Mouse (Mus musculus) forebrain, embryonic 15.5 days (tissue): ENCODE measurements at regions not wholly inside any gene's neighbourhood (a gene's known extent, or its start where the extent isn't known, plus 50 kb on each side); places are given as distances from the start of the nearest gene placed in this dataset.
A peak's percentile ranks its signal among the peaks of the same experiment; 100 is the strongest.

ENCODE experiments used
- ATAC-seq: fragments of 200-750 bp; cut with Nextera tagmentation; replicated peaks from 2 replicates; pipeline ENCODE4 v1.8.0; 2017; ENCODE audit warnings: mild to moderate bottlenecking, moderate TSS enrichment, moderate library complexity
- H3K27ac ChIP-seq: fragments of 300-500 bp; sonication (generic); replicated peaks from 2 replicates; pipeline ENCODE4 v1.5.1; 2015; ENCODE audit warnings: mild to moderate bottlenecking, inconsistent platforms
- H3K27me3 ChIP-seq: fragments of 300-500 bp; sonication (generic); 2 replicates; pipeline ENCODE4 v1.6.1; 2015; ENCODE audit warnings: inconsistent platforms
- H3K36me3 ChIP-seq: fragments of 300-500 bp; sonication (generic); 2 replicates; pipeline ENCODE4 v1.6.1; 2015; ENCODE audit warnings: mild to moderate bottlenecking, inconsistent platforms
- H3K4me1 ChIP-seq: fragments of 300-500 bp; sonication (generic); 2 replicates; pipeline ENCODE4 v1.6.1; 2015; ENCODE audit warnings: inconsistent platforms
- H3K4me2 ChIP-seq: fragments of 300-500 bp; sonication (generic); replicated peaks from 2 replicates; pipeline ENCODE4 v1.6.1; 2015; ENCODE audit warnings: mild to moderate bottlenecking, inconsistent platforms
- H3K4me3 ChIP-seq: fragments of 300-500 bp; sonication (generic); 2 replicates; pipeline ENCODE4 v1.5.1; 2015; ENCODE audit warnings: mild to moderate bottlenecking, inconsistent platforms
- H3K9ac ChIP-seq: fragments of 300-500 bp; sonication (generic); replicated peaks from 2 replicates; pipeline ENCODE4 v1.6.1; 2015; ENCODE audit warnings: mild to moderate bottlenecking, inconsistent platforms
- H3K9me3 ChIP-seq: fragments of 300-500 bp; sonication (generic); 2 replicates; pipeline ENCODE4 v1.6.1; 2016; ENCODE audit warnings: inconsistent platforms
- WGBS: fragments of 180-500 bp; shearing (Covaris S2); methylation state at CpG from one replicate; pipeline ENCODE4 v1.1.7; 2015; ENCODE audit warnings: mixed read lengths; 5-methylcytosine and 5-hydroxymethylcytosine counted together

DNA sequence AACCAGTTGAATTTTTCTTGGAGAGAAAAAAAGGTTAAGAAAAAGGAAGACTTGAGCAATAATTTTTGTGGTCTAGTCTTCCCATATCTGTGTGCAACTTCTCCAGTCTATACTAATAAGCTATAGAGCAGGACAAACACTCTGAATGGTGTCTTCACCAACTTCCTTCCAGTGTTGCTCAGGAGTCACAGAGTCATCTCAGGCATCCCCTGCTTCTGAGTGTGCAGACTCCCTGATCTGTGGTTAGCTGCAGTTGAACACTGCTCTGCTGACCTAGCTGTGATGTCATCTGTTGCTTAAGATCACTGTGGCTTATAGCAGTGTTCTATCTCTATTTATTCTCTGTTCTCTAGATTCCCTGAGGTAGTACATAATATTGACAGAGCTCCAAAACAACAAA is 357.9 kb upstream of the Btbd3 start:
- no peak for ATAC-seq
- Histone ChIP-seq H3K4me3 (no peak overlapping the region), H3K27me3 (no peaks in the 10 kb centered on the region), H3K36me3 (no peaks in the 10 kb centered on the region), H3K4me1 (no peaks in the 10 kb centered on the region), H3K27ac (no peak overlapping the region), H3K9me3 (no peaks in the 10 kb centered on the region), H3K9ac (no peak overlapping the region), H3K4me2 (no peak overlapping the region)

DNA sequence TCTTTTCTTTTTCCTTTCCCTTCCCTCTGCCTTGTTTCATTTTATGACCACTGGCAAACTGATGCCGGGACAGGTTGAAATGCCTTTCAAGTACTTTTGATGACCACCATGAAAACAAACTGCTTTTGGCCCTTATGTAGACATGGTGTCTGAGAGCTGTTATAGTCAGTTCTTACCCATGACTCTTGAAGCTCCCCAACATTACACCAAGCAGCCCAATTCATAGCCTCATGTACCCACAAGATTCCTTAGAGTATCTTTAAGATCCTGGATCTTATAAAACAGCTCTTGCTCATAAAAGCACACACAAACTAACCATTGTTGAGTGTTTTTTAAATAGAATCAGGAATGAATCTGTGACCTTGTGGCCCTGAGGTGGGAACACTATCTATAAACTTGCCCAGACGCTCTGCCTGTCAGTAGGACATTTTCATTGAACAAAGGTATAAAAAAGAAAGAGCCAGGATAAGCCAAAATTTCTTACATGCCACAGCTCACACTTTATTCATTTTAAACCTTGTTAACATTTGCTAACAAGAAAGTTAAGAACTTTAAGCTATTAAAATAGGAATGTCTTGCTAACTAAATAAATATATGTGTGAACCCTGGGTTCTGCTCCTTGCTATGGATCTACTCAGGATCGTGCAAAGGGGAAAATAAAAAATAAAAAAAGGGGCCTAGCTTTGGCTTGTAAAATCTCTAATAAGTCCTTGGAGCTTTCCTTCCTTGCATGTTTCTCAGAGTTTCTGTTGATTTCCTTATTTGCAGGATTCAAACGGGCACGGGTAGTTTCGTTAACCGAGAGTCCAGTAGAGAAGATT is 375.9 kb upstream of the Btbd3 start:
- H3K27ac ChIP-seq: no peak overlapping the region
- ATAC-seq: no peak

DNA sequence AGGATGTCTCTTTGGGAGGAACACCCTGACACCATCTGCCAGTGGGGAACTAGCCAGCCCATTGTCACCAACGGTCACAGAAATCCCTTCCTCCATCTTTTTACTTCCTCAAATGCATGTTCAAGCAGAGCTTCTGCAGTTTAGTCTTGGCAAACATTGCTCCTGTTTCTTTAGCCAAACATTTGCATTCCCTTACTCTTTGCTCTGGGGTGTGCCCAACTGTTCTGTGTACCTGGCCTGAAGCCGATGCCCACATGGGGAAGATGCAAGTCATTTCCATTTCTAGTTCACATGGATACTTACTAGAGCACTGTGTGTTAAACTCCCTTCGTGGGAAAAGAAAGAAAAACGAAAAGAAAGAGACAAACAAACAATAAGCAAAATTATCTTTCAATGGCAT is 386.7 kb upstream of the Btbd3 start:
- Histone ChIP-seq H3K4me1 (no peaks in the 10 kb centered on the region), H3K27me3 (no peaks in the 10 kb centered on the region), H3K36me3 (no peaks in the 10 kb centered on the region), H3K9me3 (no peaks in the 10 kb centered on the region), H3K9ac (no peak overlapping the region), H3K4me2 (no peak overlapping the region), H3K4me3 (no peak overlapping the region), H3K27ac (no peak overlapping the region)
- ATAC-seq: no peak
- WGBS: 75% methylated on average over 4 of the region's 4 CpGs

More for the DNA sequence above, 375.9 kb upstream of the Btbd3 start:
- Histone ChIP-seq H3K36me3 (no peaks in the 10 kb centered on the region), H3K4me3 (no peak overlapping the region), H3K4me2 (no peak overlapping the region), H3K27me3 (no peaks in the 10 kb centered on the region), H3K4me1 (no peaks in the 10 kb centered on the region), H3K9me3 (no peaks in the 10 kb centered on the region), H3K9ac (no peak overlapping the region)
- 90% methylated on average over 7 of the region's 7 CpGs for WGBS

DNA sequence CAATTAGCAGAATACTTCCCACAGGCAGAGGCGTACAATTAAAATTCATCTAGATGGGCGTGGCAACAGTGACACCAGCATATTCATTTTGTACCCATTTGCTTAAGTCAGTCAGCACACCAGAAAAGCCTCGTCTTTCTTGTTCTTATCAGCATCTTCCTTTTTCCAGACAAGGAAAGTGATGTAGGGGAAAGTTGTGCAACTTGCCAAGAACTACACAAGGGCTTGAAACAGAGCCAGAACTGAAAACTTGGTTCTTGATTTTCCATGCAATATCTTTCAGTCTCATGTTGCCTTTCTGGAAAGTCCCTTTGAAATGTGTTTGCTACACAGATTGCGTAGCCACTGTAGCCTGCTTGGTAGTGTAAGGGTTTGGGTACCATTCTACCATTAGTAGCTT is 401.9 kb upstream of the Btbd3 start:
- no peaks in the 10 kb centered on the region for H3K27me3 ChIP-seq
- H3K27ac ChIP-seq: no peak overlapping the region
- H3K4me2 ChIP-seq: no peak overlapping the region
- no peaks in the 10 kb centered on the region for H3K9me3 ChIP-seq
- H3K36me3 ChIP-seq: no peaks in the 10 kb centered on the region
- no peak for ATAC-seq
- WGBS: 77% methylated on average over 4 of the region's 4 CpGs
- H3K4me3 ChIP-seq: no peak overlapping the region
- no peaks in the 10 kb centered on the region for H3K4me1 ChIP-seq
- H3K9ac ChIP-seq: no peak overlapping the region

DNA sequence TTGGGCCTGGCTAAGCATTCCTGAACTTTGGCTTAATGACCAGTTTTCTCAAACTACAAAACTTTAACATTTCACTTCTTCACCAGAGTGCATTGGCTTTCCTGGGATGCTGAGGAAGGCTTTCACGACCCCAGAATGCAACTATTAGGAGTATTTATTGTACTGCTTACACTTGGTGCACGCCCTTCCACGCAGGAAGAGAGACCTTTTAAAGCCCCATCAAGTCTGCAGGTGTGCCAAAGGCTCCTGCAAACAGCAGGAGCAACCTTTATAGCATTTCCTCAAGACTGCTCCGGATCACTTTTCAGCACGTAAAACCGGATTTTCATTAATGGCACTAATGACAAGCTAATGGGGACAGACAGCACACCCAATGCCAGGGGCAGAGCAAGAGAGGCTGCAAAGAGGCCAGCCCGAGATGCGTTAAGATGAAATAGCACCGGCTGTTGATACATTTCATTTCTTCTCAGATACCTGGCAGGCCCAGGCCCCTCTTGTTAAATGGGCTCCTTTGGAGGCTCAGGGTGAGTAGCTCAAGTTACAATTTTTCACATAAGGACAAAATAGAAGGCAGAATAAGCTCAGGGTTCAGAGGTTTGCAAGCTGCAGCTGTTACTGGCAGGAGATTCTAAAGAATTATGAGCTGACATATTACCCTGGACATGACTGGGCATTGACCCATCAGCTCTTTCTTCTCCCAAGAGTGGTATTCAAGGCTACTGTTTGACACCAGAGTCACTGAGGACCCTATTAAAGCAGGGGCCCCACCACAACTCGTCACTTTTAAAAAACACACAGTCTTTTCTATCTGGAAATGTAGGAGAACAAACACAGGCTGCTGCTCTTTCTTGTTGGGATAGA is 402.7 kb upstream of the Btbd3 start:
- H3K27me3 ChIP-seq: no peaks in the 10 kb centered on the region
- no peak overlapping the region for H3K27ac ChIP-seq
- H3K9ac ChIP-seq: no peak overlapping the region
- H3K36me3 ChIP-seq: no peaks in the 10 kb centered on the region
- no peaks in the 10 kb centered on the region for H3K4me1 ChIP-seq
- no peak overlapping the region for H3K4me3 ChIP-seq
- H3K9me3 ChIP-seq: no peaks in the 10 kb centered on the region
- 79% methylated on average over 10 of the region's 10 CpGs for WGBS
- no peak for ATAC-seq
- no peak overlapping the region for H3K4me2 ChIP-seq

DNA sequence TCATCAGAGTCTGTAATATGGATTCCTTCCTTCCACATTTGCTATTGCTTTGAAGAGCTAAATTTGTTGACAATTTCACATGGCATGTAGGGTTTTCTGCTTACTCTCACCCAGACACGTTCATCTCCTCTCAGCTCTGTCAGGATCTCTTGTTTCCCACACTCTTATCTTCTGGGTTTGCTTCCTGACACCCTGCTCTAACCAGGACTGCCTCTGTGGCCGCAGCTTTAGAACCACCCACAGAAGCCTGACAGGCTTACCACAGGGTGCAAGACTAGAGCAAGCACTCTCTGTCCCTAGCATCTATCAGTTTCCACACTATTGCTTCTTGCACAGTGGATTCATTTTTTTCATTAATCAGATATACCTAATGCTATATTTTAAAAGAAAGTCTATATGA is 408.5 kb upstream of the Btbd3 start:
- Histone ChIP-seq H3K9ac (no peak overlapping the region), H3K4me3 (no peak overlapping the region), H3K4me1 (no peaks in the 10 kb centered on the region), H3K27me3 (no peaks in the 10 kb centered on the region), H3K36me3 (no peaks in the 10 kb centered on the region), H3K27ac (no peak overlapping the region), H3K4me2 (no peak overlapping the region), H3K9me3 (no peaks in the 10 kb centered on the region)
- 73% methylated on average over 2 of the region's 2 CpGs for WGBS
- no peak for ATAC-seq

DNA sequence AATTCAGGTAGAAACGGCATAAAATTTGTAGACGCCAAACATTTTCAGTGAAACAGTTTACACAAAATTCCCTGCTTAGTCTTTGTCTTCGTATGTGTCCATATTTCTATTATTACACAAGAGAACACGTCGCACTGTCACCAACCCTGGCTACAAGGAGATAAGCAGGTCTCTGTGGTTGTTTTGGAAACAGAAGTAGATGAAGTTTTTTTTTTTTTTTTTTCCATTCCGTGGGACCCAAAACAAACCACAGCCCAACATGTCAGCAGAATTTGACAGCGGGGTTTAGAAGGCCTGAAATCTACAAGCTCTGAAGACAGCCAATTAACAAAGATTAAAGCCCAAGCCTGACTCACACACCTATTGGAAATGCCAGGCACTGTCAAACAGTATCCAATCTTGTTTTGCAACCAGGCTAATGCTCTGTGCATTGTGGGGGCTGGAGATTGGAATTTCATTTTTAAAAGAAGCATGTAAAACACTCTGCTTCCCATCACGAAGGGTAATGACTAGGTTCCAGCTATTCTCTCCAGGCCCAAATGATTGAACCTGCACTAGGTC is 428.5 kb upstream of the Btbd3 start:
- no peak for ATAC-seq
- H3K4me3 ChIP-seq: no peak overlapping the region

DNA sequence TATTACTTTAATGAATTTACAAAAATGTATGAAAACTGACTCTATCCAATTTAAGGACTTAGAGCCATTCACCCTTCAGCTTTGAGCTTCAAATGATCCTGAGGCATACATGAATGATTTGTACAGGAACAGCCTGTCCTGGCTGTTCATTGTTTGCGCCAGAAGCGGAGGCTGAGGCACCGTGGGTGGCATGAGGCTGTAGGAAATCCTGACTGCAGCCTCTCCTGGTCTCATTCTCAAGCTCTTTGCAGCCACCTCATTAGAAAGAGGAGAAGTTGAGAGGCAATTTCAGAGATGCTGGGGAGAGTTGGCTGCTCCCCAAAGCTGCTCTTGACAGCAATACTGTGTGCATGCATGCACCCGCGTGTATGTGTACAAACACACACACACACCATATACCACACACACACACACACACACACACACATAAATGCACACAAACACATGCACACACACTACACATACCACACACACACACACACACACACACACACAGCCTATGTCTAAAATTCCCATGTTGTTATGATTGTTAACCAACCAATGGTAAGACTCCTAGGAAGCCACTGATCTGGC is 434.9 kb upstream of the Btbd3 start:
- H3K36me3 ChIP-seq: no peaks in the 10 kb centered on the region
- no peaks in the 10 kb centered on the region for H3K4me1 ChIP-seq
- no peak overlapping the region for H3K4me2 ChIP-seq
- peak; percentile 55; the same call in 1 of the 2 replicates for ATAC-seq
- H3K9me3 ChIP-seq: no peaks in the 10 kb centered on the region
- 11% methylated on average over 5 of the region's 5 CpGs for WGBS
- no peaks in the 10 kb centered on the region for H3K27me3 ChIP-seq
- H3K4me3 ChIP-seq: no peak overlapping the region
- no peak overlapping the region for H3K27ac ChIP-seq
- H3K9ac ChIP-seq: no peak overlapping the region

More for the DNA sequence above, 428.5 kb upstream of the Btbd3 start:
- Histone ChIP-seq H3K4me2 (no peak overlapping the region), H3K27ac (no peak overlapping the region), H3K27me3 (no peaks in the 10 kb centered on the region), H3K36me3 (no peaks in the 10 kb centered on the region), H3K9ac (no peak overlapping the region), H3K4me1 (no peaks in the 10 kb centered on the region), H3K9me3 (no peaks in the 10 kb centered on the region)
- WGBS: 55% methylated on average over 8 of the region's 8 CpGs

DNA sequence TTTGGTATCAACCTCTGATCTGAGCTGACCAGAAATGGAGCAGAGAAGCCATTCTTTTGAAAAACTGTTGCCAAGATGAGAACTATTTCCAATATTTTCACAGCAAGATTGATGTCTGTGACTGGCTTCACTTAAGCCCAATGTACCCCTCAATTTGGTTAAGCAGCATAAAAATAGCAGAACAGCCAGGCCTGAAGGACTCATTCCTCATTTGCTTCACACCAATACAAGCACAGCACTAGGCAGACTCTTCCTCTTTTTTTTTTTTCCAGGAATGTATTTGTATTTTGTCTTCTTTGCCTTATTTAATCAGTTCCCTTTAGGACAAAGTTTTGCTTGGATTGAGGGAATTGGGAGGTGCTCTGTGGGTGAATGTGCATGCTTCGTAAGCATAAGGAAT is 441.4 kb upstream of the Btbd3 start:
- Histone ChIP-seq H3K36me3 (no peaks in the 10 kb centered on the region), H3K9ac (no peak overlapping the region), H3K9me3 (no peaks in the 10 kb centered on the region), H3K27me3 (no peaks in the 10 kb centered on the region), H3K4me1 (no peaks in the 10 kb centered on the region), H3K27ac (no peak overlapping the region), H3K4me3 (no peak overlapping the region), H3K4me2 (no peak overlapping the region)
- WGBS: 92% methylated on average over 1 of the region's 1 CpGs
- no peak for ATAC-seq

DNA sequence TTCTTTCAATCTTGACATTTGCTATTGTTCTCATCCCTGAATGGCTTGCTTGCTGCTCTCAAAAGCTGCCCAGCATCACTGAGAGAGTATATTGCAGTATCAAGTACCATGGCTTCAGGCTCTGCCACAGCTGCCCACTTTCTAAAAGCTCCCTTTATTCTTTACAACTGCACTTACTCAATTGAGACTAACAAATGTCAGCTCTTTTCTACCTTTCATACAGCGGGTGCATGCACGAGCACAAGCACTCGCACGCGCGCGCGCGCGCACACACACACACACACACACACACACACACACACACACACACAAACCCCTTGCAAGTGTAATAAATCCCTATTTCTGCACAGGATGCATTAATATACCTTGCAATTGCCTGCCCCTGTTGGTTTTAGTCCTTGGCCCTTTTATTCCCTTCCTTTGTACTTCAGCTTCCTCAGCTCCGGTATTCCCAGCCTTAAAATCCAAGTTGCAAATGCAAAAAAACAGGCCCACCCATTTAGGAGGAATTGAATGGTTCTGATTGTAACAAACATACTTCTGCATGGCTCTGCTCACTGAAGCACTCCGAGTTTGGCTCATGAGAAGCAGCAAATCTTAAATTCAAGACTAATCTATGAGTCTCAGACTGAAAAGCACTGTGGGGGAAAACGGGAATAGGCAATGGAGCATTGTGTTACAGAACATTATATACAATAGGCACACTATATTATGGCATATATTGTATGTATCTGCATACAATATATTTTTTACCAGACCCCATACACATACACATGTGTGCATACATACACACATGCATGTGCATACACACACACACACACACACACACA is 447.7 kb upstream of the Btbd3 start:
- H3K4me1 ChIP-seq: 0 out of 2 replicates have a peak, but pooled peaks cover 9% of the 10 kb centered on the region
- H3K36me3 ChIP-seq: no peaks in the 10 kb centered on the region
- peak overlapping the region; percentile 28 for H3K4me3 ChIP-seq
- no peaks in the 10 kb centered on the region for H3K9me3 ChIP-seq
- H3K9ac ChIP-seq: peak overlapping the region; percentile 22; the same call in 1 of the 2 replicates
- H3K27ac ChIP-seq: peak overlapping the region; percentile 78
- 23% methylated on average over 13 of the region's 13 CpGs for WGBS
- H3K27me3 ChIP-seq: no peaks in the 10 kb centered on the region
- H3K4me2 ChIP-seq: peak overlapping the region; percentile 41
- ATAC-seq: peak; percentile 95

DNA sequence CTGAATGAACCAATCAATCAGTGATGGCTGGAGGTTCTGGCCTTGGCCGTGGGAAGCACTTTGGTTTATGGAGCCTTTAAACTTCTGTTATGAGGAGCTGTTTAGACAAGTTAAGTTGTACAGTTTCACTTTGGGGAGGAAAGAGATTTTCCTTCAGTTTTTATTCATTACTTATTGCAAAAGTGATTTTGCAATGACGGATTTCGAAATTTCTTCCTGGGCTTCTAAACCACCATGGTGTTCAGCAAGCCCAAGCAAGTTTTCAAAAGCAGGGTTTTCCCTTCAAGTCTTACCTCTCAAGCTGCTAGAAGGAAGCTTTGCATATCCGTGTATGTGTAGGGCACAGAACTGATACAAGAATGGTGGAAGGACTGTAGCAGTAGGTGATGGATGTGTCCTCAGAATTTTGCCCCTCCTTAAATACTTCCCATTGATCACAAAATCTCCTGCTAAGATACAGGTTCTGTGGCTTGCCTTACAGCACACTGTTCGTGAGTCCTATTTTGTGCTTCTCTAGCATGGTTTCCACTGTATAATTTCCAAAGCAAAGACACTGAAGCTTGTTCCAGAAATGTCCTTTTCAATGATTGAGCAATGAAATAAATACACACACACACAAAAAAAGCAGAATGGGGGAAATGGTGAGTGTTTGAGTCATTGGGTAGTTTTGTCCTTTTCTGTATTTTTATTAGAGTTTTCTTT is 448.6 kb upstream of the Btbd3 start:
- no peaks in the 10 kb centered on the region for H3K36me3 ChIP-seq
- ATAC-seq: peak; percentile 66
- 61% methylated on average over 5 of the region's 5 CpGs for WGBS
- H3K27me3 ChIP-seq: no peaks in the 10 kb centered on the region
- H3K9me3 ChIP-seq: no peaks in the 10 kb centered on the region
- no peak overlapping the region for H3K4me3 ChIP-seq
- no peak overlapping the region for H3K9ac ChIP-seq
- no peak overlapping the region for H3K4me2 ChIP-seq
- H3K4me1 ChIP-seq: 0 out of 2 replicates have a peak, but pooled peaks cover 9% of the 10 kb centered on the region
- peak overlapping the region; percentile 36 for H3K27ac ChIP-seq
